Mouse (Mus musculus) heart, postnatal 36 days (tissue): ENCODE data around the gene Ankrd44. TPM values are rescaled to one million over a fixed set of nuclear protein-coding genes. Genes with fewer than 3 reads are reported as not detected.
A peak's percentile ranks its signal among the peaks of the same experiment; 100 is the strongest.
"Not testable (repeated sequence)": the region's sequence is repeated elsewhere in the genome, so short reads cannot be mapped to it uniquely, and the experiment has no call there.

Experiments used
- DNase-seq, 2 experiments: peaks; one replicate each; pipeline ENCODE4 v3.0.0; 2021 to 2022
- intact Hi-C: fragments of 180-260 bp; cut with DNase I; formaldehyde crosslinking; loops from one replicate; pipeline ENCODE4 v1.15.1; 2025
- total RNA-seq, 2 experiments: library from RNA; stranded (reverse); gene quantifications; 2 replicates each; pipeline ENCODE4 v1.2.3; 2021

The Ankrd44 gene
- total RNA-seq: 10 to 100 TPM; 13.2 to 15.7 TPM

DNA sequence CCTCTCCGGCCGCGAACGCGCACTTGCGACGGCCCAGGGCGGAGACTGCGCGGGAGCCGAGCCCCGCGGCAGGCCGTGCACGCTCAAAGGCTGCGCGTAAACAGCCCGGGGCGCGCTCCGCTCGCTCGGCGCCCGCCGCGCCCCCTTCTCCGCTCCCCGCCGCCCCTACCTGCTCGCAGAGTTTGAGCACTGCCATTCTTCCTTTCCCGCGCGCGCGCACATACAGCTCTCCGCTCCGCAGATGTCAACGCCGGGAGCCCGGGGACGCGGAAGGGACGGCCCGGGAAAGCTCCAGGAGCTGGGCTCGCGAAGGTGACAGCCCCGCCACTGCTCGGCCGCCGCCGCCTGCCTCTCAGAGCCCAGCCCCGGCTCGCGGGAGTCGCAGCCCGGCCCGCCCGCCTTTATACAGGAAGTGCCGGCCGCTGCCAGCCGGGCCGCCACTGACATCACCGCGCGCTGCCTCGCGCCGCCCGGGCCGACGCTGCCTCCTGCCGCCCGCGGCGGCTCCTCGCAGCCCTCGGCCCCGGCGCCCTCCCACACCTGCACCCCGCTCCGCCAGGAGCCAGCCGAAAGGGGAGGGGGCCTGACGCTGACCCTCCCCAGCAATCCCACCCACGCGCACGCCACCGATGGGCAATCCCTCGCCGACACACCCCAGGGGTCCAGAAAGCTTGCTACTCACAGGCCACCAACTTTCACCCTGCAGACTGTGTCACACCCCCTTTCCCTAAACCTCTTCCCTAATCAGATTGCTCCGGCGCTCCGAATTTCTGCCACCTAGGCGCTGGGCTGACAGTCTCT lies at the start of gene Ankrd44:
Ankrd44 (minus strand) TSS at position 417 of the 801 bp plus-strand sequence.
- intact Hi-C loops: loop anchor here (1.0 to 5.0 kb wide), 4 partner anchors 94 to 674 kb away; partner anchors contain the start of gene Ccdc150

DNA sequence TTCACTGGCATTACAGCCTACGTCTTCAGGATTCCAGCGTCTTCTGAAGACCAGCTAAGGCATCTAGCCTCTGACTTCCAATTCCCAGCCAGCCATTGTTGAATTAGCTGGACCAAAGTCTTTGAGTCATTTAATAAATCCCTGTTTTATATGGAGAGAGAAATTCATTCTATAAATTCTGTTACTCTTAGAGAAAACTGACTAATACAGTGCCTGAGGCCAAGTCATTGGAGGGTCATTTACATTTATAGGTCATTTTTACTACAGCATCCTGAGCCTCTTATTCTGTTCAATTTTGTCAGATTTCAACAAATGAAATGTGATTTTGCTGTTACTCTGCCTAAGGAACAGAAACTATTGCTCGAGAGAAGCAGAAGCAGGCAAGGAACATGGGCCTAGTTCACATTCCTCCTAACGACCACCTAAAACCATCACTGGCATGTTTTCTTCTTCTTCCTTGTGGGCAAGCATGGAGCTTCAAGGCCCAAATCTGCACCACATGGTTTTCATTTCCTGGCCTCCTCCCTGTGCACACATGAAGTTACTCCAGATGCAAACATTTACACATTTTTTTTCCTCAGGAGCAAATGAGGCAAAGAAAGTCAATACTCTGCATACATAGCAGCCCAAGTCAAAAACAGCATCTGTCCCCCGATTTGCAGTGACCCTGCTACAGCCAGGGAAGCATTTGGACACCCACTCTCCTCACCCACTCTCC lies 45.7 kb upstream of the Ankrd44 start:
- DNase-seq: no peak
- intact Hi-C loops: no loop called here

More for the DNA sequence above, at the start of gene Ankrd44:
- peak; percentile 85 to 89 for DNase-seq

DNA sequence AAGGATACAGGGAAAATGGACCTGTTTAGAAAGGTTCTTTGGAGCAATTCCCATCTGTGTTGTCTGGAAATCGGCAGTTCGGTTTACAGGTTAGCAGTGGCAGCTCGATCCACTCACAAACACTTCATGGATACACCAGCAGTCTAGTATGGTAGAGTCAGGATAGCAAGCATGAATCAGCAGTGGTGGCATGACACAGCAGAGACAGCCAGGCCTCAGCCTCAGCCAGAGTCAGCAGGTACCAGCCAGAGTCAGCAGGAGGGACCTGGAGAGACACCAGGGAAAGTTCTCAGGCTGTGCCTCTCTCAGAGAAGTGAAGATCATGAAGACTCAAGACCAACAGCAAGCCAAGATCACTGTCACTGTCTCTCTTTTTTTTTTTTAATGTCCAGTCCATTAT lies 40.7 kb upstream of the Ankrd44 start:
- intact Hi-C loops: no loop called here
- no peak for DNase-seq

DNA sequence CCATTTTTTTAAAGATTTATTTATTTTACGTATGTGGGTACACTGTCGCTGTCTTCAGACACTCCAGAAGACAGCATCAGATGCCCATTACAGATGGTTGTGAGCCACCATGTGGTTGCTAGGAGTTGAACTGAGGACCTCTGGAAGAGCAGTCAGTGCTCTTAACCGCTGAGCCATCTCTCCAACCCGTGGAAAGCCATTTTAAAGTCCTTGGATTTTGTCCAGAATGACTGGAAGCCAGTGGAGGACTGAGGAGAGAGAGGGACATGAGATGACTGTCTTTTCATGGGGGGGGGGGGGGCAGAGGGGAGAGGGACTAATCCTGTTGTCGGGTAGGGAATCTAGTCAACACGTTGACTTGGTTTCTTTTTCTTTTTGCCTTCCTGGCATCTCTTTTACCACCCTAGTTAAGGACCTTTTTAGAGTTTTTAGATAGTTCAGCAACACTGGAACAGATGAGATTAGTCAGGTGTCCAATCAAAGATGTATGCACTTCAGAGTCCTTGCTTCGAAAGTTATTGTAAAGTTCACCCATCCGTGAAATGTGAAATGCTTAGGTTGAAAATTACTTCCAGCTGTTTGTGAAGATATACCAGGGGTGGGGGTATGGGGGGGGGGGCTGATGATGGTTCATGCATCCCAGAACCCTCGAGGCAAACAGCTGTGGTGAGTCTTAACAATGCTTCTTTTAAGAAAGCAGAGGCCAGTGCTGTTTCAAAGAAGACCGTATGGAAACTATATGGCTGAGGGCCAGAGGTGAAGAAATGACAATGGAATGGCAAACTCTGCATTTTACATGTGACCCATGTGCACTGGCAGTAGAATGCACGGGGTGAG lies 39.2 kb upstream of the Ankrd44 start:
- intact Hi-C loops: no loop called here
- no peak for DNase-seq

DNA sequence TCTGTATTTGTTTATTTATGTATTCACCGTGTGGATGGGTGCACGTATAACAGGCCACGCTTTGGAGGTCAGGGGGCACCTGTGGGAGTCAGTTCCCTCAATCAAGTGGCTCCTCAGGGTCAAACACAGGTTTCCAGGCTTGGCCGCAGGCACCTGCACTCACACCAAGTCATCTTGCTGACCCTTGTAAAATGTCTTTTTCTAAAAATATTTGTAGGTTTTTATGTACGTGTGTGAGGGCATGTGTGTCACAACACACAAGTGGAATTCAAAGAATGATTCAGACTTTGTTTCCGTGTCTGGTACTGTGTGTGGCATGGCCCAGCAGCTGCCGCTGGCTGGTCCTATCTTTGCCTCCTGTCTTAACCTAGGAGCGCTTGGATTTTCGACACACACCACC lies 35.5 kb upstream of the Ankrd44 start:
- intact Hi-C loops: no loop called here
- DNase-seq: no peak

DNA sequence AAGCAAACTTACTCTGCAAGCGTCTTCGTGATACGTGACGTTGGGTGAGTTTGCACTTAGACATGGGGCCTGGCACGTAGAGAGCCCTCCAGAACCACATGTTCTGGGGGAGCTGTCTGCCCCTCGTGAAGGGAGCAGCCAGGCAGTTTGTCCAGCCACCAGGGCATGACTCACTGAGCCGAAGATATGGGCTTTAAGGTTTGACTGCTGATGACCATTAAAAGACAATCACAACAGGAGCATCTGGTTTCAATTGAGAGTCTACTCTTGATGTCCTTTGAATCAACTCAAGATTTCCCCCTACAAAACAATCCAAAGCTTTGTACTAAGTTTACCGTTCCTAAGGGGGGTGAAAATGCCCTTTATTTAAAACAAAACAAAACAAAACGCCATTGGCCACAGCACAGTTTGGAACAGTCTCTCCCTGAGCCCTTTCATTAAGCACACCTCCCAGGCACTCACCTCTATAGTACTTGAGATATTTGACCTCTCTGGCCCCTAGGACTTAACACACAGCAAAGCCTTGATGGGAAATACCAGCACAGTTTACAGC lies 34.5 kb upstream of the Ankrd44 start:
- intact Hi-C loops: no loop called here
- DNase-seq: no peak

DNA sequence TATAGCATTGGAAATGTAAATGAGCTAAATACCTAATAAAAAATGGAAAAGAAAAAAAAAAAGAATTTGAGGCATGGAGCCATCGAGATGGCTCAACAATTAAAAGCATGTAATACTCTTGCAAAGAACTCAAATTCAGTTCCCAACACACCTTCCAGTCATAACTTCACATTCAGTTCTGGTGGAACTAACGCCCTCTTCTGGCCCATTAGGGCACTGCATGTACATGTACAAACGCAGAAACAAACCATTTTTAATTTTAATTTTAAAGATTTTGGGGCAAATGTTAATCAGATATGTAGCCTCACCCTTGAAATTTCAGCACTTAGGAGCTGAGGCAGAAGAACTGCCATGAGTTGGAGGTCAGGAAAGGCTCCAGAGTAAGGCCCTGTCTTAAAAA lies 32.3 kb upstream of the Ankrd44 start:
- DNase-seq: no peak
- intact Hi-C loops: no loop called here

DNA sequence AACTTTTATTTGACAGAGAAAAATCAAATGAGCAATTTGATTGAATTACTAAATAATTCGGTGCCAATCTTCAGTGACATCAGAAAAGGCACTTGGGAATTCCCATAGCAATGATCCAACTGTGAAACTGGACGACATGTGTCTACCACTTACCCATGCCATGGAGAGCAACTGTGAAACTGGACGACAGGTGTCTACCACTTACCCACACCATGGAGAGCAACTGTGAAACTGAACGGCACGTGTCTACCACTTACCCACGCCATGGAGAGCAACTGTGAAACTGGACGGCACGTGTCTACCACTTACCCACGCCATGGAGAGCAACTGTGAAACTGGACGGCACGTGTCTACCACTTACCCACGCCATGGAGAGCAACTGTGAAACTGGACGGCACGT lies 30.8 kb upstream of the Ankrd44 start:
- DNase-seq, intact Hi-C loops: not testable (repeated sequence)

DNA sequence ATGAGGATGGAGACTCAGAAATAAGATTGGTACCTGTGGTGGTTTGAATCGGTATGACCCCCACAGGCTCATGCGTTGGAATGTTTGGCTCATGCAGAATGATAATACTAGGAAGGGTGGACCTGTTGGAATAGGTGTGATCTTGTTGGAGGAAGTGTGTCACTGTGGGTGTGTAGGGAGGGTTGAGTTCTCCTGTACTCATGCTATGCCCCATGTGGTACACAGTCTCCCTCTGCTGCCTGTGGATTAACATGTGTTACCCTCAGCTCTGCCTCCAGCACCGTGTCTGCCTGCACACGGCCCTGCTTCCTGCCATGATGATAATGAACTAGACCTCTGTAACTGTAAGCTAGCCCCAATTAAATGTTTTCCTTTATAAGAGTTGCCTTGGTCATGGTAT lies 28.7 kb upstream of the Ankrd44 start:
- intact Hi-C loops: no loop called here
- no peak for DNase-seq

DNA sequence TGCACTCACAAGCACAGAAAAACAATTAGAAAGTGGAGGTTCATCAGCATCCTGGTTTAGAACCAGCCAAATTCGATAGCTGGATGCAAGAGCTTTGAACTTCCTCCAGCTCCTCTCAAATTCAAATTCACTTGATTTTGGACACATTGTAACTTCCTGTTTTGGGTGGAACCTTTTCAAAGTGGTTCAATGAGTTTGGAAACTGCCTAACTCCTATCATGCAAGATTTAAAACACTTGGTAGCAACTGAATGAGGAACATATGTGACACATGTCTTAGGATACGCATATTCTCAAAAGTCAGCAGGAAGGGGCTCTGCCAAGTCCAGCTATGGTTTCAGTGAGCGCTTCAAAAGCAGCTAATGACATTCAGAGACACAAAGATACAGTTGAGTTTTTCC lies 18.5 kb upstream of the Ankrd44 start:
- no peak for DNase-seq
- intact Hi-C loops: no loop called here

DNA sequence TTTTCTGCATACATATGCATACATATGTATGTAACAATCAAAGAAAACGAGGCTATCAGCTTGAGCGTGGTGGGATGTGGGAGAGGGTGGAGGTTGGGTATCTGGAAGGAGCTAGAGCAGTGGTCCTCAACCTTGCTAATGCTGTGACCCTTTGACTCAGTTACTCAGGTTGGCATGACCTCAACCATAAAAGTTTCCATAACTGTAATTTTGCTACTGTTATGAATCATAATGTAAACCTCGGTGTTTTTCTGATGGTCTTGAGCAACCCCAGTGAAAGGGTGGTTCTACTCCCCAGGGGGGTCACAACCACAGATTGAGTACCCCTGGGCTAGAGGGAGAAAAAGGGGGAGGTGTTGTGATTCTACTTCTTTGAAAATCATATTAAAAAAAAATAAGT lies 9.3 kb upstream of the Ankrd44 start:
- intact Hi-C loops: loop anchor here (2.0 kb wide), 1 partner anchor 43 kb away; no protein-coding TSS in a partner anchor
- DNase-seq: no peak

DNA sequence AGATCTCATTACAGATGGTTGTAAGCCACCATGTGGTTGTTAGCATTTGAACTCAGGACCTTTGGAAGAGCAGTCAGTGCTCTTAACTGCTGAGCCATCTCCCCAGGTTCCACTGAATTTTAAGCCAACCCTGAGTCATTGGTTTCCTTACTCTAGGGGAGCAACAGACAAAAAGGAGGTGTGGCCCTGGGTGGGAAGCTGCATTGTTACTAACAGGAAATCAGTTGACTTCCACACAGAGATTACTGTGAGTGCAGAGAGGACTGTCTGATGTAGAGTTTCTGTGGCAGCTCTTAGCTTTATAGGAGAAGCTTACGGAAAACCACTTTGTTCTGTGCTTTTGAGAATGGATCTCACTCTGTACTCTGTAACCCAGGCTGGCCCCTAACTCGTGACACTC lies 8.7 kb upstream of the Ankrd44 start:
- DNase-seq: no peak
- intact Hi-C loops: loop anchor here (2.0 kb wide), 1 partner anchor 44 kb away; no protein-coding TSS in a partner anchor

DNA sequence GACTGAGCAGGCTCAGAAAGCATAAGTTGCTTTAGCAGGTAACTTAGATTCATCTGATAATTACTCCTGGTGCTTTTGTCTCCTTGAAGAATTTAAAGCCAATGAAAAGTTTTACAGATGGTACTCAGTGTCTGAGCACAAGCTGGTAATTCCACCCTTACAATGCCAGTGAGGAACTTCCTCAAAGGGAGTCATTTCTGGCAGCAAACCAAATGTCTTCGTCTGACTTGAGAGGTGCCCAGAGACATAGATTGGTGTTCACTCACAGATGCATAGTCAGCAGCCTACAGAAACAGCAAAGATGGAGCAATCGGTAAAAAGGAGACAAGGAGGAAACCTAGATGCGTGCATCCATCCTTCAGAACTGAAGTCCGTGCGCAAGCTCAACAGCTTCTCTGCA lies 7.5 kb upstream of the Ankrd44 start:
- intact Hi-C loops: loop anchor here (2.0 kb wide), 1 partner anchor 45 kb away; no protein-coding TSS in a partner anchor
- no peak for DNase-seq

DNA sequence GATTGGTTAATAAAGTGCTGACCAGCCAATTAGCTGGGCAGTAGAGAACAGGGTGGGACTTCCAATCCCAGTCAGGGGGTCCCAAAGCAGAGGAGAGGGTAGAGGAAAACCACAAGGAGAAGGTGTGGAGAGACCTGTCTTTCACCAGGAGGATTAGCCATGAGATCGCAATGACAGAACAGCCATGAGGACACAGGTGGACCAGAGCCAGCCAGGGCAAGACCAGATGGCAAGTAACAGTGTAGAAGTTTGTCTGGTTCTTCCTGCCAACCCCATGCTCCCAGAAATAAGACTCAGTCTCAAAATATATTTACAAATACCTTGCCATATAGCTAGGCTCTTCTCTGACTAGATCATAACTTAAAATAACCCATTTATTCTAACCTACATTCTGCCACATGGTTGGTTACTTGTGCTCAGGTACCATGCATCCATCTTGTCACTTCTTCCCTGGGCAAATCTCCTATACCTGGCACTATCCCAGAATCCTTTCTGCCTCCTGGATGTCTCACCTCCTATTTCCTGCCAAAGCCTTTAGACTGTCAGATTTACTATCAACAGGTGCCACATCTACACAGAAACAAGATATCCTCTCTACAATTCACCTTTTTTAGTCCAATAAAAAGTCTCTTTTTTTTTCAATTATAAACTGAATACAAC lies 6.4 kb upstream of the Ankrd44 start:
- intact Hi-C loops: no loop called here
- no peak for DNase-seq

DNA sequence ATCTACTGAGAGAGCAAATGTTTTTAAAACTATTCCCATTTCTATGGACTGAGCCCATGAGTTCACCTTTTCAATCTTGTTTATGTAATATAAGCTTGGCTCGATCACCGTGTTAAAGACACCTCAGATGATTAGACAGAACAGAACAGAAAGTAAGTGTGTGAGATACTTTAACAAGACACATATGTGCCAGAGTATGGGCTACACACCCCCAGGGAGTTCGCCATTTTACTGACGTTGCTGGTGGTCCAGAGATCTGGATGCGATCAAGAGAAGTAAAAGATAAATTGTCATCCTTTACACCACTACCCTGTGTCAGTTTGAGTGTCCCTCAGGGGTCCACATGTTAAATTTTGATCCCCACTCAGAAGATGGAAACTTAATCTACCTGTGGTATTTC lies 5.0 kb upstream of the Ankrd44 start:
- intact Hi-C loops: no loop called here

DNA sequence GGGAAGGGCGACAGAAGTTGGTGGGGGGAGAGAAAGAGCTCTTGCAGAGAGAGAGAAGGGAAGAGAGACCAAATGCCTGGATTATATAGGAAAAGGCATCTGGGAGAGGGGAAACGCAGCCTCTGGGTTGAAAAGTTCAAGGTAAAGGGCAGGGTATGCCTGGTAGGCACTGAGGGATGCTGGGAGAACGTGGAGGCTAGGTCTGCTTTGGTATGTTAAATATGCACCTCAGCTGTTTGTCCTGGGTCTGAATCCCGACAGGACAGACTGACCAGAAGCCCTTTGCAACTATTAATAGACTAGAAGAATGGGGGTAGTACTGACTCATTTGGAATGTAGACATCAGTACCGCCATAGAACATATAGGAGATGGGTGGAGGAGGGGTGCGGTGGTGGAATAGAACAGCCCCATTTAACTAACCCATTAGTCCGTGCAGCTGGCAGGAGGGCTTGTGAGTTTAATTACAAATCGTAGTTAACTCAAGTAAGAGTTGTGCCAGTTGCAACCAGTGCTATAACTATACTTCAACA lies 4.5 kb upstream of the Ankrd44 start:
- no peak for DNase-seq
- intact Hi-C loops: no loop called here

More for the DNA sequence above, 5.0 kb upstream of the Ankrd44 start:
- DNase-seq: no peak

DNA sequence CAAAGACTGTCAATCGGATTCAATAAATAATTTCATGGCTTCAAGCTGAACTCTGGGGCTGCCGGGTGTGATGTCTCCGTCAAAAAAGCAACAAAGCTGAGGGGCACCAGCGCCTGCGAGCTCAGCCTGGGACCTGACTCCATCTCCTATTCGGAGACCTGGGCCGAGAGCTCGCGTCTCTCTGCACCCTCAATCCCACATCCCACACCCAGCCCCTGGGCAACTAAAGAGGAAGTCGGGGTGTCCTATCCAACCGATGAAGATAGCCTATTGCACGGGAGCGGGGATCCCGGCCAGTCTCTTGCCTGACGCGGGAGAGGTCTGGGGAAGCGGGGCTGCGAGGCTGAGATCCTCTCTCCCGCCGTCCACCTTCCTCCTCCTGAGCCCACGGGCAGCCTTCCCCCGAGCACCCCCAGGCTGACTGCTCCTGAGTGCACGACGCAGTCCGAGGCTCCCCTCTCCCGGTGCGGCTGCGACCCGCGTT lies 694 bp downstream of the Ankrd44 start:
- intact Hi-C loops: loop anchor here (5.0 kb wide), 1 partner anchor 673 kb away; the partner anchor contains the start of gene Ccdc150
- peak; percentile 52 to 65 for DNase-seq

DNA sequence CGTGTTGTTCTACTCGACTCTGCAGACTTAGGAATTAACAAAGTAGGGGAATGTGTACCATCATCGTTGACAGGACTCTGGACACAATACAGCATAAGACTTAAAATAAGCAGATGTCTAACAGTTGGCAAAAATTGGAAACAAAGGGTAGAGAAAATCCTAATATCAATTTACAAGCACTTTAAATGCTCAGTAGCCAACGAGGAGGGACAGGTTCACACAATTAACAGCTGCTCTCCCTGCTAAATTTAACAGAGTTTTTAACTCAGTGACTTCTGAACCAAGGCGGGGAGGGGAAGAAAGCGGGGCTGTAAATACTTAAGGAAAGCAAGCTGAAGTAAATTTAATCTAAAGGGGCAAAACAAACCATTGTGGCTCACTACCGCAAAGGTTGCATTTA lies 1.4 kb downstream of the Ankrd44 start:
- no peak for DNase-seq
- intact Hi-C loops: loop anchor here (5.0 kb wide), 2 partner anchors 37 to 672 kb away; partner anchors contain the start of gene Ccdc150

DNA sequence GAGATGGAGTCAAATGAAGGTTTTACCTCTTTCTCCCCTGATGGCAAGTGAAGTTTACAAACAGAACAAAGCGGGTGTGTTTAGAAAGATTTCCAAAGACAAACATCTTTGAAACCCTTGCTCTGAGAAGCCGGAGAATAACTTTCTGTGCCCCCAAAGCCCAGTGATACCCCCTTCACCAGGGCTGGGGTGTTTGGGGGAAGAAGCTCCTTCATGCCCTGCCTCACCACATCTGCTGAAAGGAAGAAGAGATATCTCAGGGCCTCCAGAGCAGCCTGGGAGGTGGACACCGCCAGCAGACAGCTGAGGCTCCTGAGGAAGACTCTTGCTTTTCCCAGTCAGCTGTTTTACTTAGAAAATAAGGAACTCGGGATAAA lies 1.9 kb downstream of the Ankrd44 start:
- DNase-seq: no peak
- intact Hi-C loops: loop anchor here (5.0 kb wide), 1 partner anchor 37 kb away; no protein-coding TSS in a partner anchor
